Mouse (Mus musculus): ENCODE data around the gene Iqcc. TPM values are rescaled to one million over a fixed set of nuclear protein-coding genes. Genes with fewer than 3 reads are reported as not detected.

Iqcc gene
- polyA plus RNA-seq, 1 experiment = 17.0 TPM

DNA sequence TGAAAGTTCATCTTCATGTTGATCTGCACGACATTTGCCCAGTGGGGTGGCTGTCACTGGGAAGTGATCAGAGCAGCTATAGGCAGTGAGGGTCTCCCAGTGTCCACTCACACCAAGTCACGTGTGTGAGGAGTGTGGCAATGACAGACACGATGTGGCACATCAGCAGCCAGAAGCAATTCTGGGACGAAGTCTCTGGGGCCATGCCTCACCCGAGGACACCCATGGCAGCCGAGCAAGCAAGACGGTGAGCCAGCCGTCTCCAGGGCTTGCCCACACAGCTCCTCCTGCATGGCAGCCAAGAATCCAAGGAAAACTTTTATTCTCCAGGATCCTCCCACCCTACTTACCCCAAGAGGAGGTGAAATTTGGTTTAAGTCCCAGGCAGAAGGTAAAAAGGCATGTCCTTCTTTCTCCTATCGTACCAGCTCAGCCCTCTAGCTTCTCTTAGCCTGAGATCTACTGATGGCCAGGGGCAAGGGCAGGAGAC is 3.1 kb downstream of the Iqcc start:
- no peaks in the 10 kb centered on the region for H3K27me3 ChIP-seq (ENCODE audit: control insufficient read depth, insufficient read depth, low read length)
- TF ChIP-seq POLR2A (IDR thresholded peaks at IDR 0.05; ENCODE audit: low read depth, low read length) (no peak), CTCF (IDR thresholded peaks at IDR 0.05; ENCODE audit: extremely low read depth, insufficient read length, insufficient replicate concordance, low read depth, low read length) (no peak)
- H3K4me1 ChIP-seq (ENCODE audit: control insufficient read depth, insufficient read depth, insufficient read length, low read length) = peaks cover 5% of the 10 kb centered on the region; the same call in 1 of the 2 replicates
- no peak overlapping the region for H3K27ac ChIP-seq (ENCODE audit: insufficient read depth, low read depth, low read length)
- H3K36me3 ChIP-seq (ENCODE audit: control insufficient read depth, insufficient read depth, low read length) = no peaks in the 10 kb centered on the region
- no peak overlapping the region for H3K4me3 ChIP-seq (ENCODE audit: low read depth, low read length)
- 86% methylated on average over 9 of the region's 9 CpGs for WGBS

DNA sequence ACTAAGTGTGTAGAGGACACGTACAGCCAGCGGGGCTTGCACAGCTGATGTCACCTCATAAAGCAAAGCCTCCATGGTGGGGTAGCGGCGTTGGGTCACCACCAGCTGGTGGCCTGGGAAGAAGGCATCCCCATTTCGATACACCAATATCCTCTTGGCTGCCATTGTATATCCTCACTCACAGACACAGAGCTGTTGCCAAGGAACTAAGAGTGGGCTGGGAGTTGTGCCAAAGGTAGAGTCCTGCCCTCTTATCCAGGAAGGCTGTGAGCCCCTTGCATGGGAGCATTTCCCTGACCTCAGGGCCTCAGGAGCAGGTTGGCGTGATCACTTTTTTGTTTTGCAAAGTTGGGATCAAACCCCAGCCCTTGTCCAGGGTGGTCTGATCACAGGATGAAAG is 4.8 kb downstream of the Iqcc start, which contains the start of gene Dcdc2b:
TSS of gene Dcdc2b (minus strand) at position 165 of the 400 bp plus-strand sequence.
- H3K4me3 ChIP-seq (ENCODE audit: low read depth, low read length) = no peak within 1 kb of the TSS
- WGBS = 76% methylated on average over 6 of the region's 6 CpGs
- H3K27ac ChIP-seq (ENCODE audit: insufficient read depth, low read depth, low read length) = no peak within 1 kb of the TSS
- peaks cover 2% of the 10 kb centered on the region; the same call in 1 of the 2 replicates for H3K36me3 ChIP-seq (ENCODE audit: control insufficient read depth, insufficient read depth, low read length)
- TF ChIP-seq POLR2A (IDR thresholded peaks at IDR 0.05; ENCODE audit: low read depth, low read length) = no peak
- no peak for TF ChIP-seq CTCF (IDR thresholded peaks at IDR 0.05; ENCODE audit: extremely low read depth, insufficient read length, insufficient replicate concordance, low read depth, low read length)
- peaks cover 5% of the 10 kb centered on the region; the same call in 1 of the 2 replicates for H3K4me1 ChIP-seq (ENCODE audit: control insufficient read depth, insufficient read depth, insufficient read length, low read length)
- H3K27me3 ChIP-seq (ENCODE audit: control insufficient read depth, insufficient read depth, low read length) = no peaks in the 10 kb centered on the region

DNA sequence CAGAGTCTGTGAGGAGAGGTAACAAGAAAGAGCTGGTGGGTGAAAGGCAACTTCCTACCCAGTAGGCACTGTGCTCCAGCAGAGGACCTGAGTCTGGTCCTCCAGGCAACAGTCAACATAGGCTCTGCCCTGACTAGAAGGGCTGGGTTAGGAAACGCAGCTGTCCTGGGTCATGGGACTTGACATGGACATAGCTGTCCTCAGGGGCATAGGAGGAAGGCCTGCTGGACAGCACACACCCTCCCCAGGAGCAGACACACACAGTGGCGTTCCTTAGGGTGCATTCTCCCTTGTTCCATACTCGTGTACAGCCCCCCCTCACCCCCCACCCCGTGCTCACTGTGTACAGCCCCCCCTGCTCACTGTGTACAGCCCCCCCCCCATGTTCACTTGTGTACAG is 8.4 kb downstream of the Iqcc start:
- peaks cover 21% of the 10 kb centered on the region for H3K36me3 ChIP-seq (ENCODE audit: control insufficient read depth, insufficient read depth, low read length)
- WGBS = 62% methylated on average over 4 of the region's 4 CpGs
- no peaks in the 10 kb centered on the region for H3K27me3 ChIP-seq (ENCODE audit: control insufficient read depth, insufficient read depth, low read length)
- H3K4me1 ChIP-seq (ENCODE audit: control insufficient read depth, insufficient read depth, insufficient read length, low read length) = no peaks in the 10 kb centered on the region
- H3K27ac ChIP-seq (ENCODE audit: insufficient read depth, low read depth, low read length) = no peak overlapping the region
- no peak for TF ChIP-seq POLR2A (IDR thresholded peaks at IDR 0.05; ENCODE audit: low read depth, low read length)
- TF ChIP-seq CTCF (IDR thresholded peaks at IDR 0.05; ENCODE audit: extremely low read depth, insufficient read length, insufficient replicate concordance, low read depth, low read length) = no peak
- no peak overlapping the region for H3K4me3 ChIP-seq (ENCODE audit: low read depth, low read length)

DNA sequence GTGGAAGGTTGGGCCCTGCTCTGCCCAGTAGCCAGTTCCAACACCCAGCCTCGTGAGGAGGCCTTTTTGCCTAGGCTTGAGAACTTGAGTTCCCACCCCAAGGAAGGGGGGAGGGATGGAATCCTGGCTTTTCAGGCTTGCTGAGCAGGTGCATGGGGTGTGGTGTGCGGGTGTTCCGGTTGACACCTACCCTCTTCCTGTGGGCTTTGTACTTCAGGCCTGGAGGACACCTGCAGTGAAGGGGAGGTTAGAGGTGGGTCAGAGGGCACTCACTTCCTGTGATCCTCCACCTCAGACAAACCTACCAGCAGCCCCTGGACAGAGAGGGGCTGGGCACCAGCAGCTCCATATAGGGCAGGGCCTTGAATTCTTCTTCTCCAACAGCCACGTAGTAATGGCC is 8.9 kb downstream of the Iqcc start:
- H3K27ac ChIP-seq (ENCODE audit: insufficient read depth, low read depth, low read length) = no peak overlapping the region
- TF ChIP-seq CTCF (IDR thresholded peaks at IDR 0.05; ENCODE audit: extremely low read depth, insufficient read length, insufficient replicate concordance, low read depth, low read length) (no peak), POLR2A (IDR thresholded peaks at IDR 0.05; ENCODE audit: low read depth, low read length) (no peak)
- no peaks in the 10 kb centered on the region for H3K4me1 ChIP-seq (ENCODE audit: control insufficient read depth, insufficient read depth, insufficient read length, low read length)
- WGBS = 69% methylated on average over 4 of the region's 4 CpGs
- no peaks in the 10 kb centered on the region for H3K27me3 ChIP-seq (ENCODE audit: control insufficient read depth, insufficient read depth, low read length)
- peaks cover 23% of the 10 kb centered on the region for H3K36me3 ChIP-seq (ENCODE audit: control insufficient read depth, insufficient read depth, low read length)
- H3K4me3 ChIP-seq (ENCODE audit: low read depth, low read length) = no peak overlapping the region

DNA sequence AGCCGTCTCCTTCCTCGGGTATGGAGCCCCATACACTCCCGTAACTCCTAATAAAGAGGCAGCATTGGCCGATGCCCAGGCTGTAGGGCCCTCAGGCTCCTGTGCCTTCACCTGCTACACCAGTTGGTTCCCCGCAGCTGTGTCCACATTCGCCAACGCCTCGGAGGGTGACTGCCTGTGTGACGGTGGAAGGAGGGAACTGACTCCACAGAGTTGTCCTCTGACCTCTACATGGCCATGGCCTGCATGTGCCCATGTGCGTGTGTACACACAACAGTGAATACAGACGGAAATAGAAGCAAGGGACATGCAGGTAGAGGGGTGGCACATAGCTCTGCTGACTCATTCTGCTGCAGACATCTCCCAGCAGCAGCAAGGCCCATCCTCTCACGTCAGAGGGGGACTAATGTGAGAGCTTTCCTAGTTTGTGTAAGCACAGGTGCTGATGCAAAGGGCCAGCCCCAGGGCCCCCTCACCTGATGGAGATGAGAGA is 9.7 kb downstream of the Iqcc start:
- H3K4me3 ChIP-seq (ENCODE audit: low read depth, low read length) = no peak overlapping the region
- 73% methylated on average over 12 of the region's 12 CpGs for WGBS
- peaks cover 29% of the 10 kb centered on the region for H3K36me3 ChIP-seq (ENCODE audit: control insufficient read depth, insufficient read depth, low read length)
- H3K27me3 ChIP-seq (ENCODE audit: control insufficient read depth, insufficient read depth, low read length) = no peaks in the 10 kb centered on the region
- TF ChIP-seq POLR2A (IDR thresholded peaks at IDR 0.05; ENCODE audit: low read depth, low read length) (no peak), CTCF (IDR thresholded peaks at IDR 0.05; ENCODE audit: extremely low read depth, insufficient read length, insufficient replicate concordance, low read depth, low read length) (no peak)
- no peak overlapping the region for H3K27ac ChIP-seq (ENCODE audit: insufficient read depth, low read depth, low read length)
- H3K4me1 ChIP-seq (ENCODE audit: control insufficient read depth, insufficient read depth, insufficient read length, low read length) = no peaks in the 10 kb centered on the region

DNA sequence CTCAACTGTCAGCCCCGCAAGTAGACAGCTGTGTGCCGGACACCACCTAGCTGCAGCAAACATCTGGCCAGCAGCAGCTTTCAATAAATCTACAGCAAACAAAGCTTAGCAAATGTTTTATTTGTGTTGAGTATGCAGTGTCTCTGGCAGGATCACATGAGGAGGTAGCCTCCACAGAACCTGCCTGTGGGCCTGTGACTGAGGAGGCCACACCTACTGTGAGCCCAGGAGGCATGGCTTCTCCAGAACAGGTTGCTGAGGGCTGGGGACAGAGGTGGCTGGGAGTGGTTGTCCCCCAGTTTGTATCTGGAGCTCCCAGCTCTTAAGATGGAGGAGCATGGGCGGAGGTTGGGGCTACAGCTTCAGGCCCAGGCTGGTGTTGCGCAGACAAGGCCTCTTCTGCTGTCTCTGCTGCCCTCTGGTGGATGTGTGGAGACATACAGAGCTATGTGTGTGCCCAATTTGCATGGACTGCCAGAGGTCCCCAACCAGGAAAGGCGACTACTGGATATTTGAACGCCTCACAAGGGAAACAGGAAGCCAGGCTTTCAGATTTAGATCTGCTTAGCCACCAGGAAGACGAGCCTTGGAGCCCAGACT is 10.4 kb downstream of the Iqcc start:
- Histone ChIP-seq H3K4me1 (ENCODE audit: control insufficient read depth, insufficient read depth, insufficient read length, low read length) (no peaks in the 10 kb centered on the region), H3K4me3 (ENCODE audit: low read depth, low read length) (no peak overlapping the region), H3K27ac (ENCODE audit: insufficient read depth, low read depth, low read length) (no peak overlapping the region), H3K36me3 (ENCODE audit: control insufficient read depth, insufficient read depth, low read length) (peaks cover 33% of the 10 kb centered on the region), H3K27me3 (ENCODE audit: control insufficient read depth, insufficient read depth, low read length) (no peaks in the 10 kb centered on the region)
- TF ChIP-seq POLR2A (IDR thresholded peaks at IDR 0.05; ENCODE audit: low read depth, low read length) (no peak; the same call in 1 of the 2 replicates), CTCF (IDR thresholded peaks at IDR 0.05; ENCODE audit: extremely low read depth, insufficient read length, insufficient replicate concordance, low read depth, low read length) (peak; percentile 88)
- 33% methylated on average over 7 of the region's 7 CpGs for WGBS
